Mouse (Mus musculus) CH12.LX (cell line): ENCODE measurements around the gene Gna15.

ENCODE experiments used
- CTCF ChIP-seq, 2 experiments: IDR thresholded peaks in 1 of 2; conservative IDR thresholded peaks in 1 of 2; 2 replicates each; pipeline ENCODE4 v1.5.1; 2011 to 2012; ENCODE audit warnings: low read depth in 2 of 2, low read length in 2 of 2, improper control_type of control experiment in 1 of 2, inconsistent platforms in 1 of 2, mild to moderate bottlenecking in 1 of 2, moderate library complexity in 1 of 2
- EP300 ChIP-seq: IDR thresholded peaks from 2 replicates; pipeline ENCODE4 v1.6.1; 2011; ENCODE audit warnings: low read length, improper control_type of control experiment
- MEF2A ChIP-seq: IDR thresholded peaks from 2 replicates; pipeline ENCODE4 v1.6.1; 2014; ENCODE audit warnings: low read depth, mild to moderate bottlenecking, inconsistent platforms, low read length, improper control_type of control experiment, borderline replicate concordance
- POLR2A ChIP-seq: IDR thresholded peaks from 2 replicates; pipeline ENCODE4 v1.6.1; 2011; ENCODE audit warnings: low read depth, mild to moderate bottlenecking, improper control_type of control experiment, low read length
- USF1 ChIP-seq: IDR thresholded peaks from 2 replicates; pipeline ENCODE4 v1.6.1; 2014; ENCODE audit warnings: low read depth, mild to moderate bottlenecking, inconsistent platforms, low read length, improper control_type of control experiment

DNA sequence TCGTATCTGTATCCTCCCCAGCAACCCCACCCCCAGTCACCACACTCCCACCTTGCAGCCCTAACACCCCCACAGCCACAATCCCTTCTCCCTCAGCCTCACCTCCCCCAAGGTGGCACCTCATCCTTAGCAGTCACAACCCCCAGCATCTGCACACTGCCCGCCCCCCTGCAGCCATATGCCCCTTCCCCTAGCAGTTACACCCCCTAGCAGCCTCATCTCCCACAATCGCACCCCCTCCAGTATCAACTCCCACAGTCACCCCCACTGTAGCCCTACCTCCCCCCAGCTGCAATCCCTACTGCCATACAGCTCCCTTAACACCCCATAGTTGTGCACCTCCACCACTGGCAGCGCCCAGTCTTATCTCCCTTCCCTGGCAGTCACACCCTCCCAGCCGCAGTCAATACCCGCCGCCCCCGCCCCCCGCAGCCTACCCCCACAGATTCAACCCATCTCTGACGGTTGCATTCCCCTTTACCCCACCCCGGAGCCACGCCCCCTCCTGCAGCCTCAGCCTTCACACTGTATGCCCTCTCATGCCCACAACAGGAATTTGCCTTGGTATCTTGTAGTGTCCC, 67.0 kb downstream of the Gna15 start:
- TF ChIP-seq POLR2A (no peak), CTCF (conservative IDR thresholded peaks at IDR 0.05 in 1 of 2, IDR thresholded peaks at IDR 0.05 in 1 of 2; ENCODE audit: low read depth in 2 of 2, low read length in 2 of 2) (no peak), USF1 (no peak), EP300 (no peak), MEF2A (no peak)
